Mouse (Mus musculus) v-Abl transformed pro-B cells (cell line): ENCODE results near the gene Cd200r3.

Experiments
- in situ Hi-C, 2 experiments: fragments of 400-800 bp; cut with MboI; formaldehyde crosslinking; loops; one replicate each; pipeline ENCODE4 v1.15.1; 2025; ENCODE audit not compliant: unreplicated experiment in 2 of 2

Cd200r3 gene

GRCm38 (mm10) chr16:44986029-44986428, 42.6 kb downstream of the Cd200r3 start:
- in situ Hi-C loops = no loop called here

DNA sequence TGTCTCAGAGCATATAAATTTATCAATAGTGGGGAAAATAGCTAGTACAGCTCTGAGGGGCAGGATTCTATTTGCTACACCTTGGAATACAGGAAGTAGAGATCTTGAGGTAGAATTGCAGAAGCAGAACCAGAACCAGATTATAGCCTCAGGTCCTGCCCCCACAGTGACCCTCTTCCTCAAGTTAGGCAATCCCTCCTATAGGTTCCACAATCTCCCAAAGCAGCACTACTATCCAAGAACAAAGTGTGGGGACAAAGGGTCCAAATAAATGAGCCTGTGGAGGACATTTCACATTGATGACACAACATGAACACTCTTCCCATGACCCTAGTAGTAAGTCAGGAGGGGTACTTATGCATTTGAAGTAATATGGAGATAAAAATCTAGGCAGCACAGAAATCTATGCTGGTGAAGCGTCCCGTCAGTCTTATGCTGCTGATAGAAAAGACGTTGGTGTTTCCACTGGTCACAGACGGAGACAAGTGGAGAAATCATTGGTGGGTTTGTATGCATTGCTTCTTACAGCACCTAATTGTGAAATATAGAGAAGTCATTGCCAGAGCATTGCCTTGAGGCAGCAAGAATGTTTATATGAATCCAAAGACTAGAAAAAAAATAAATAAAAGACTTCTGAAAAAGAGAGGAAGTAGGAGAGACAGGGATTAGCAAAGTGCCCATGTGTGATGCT, 45.3 kb downstream of the Cd200r3 start:
- in situ Hi-C loops = no loop called here

DNA sequence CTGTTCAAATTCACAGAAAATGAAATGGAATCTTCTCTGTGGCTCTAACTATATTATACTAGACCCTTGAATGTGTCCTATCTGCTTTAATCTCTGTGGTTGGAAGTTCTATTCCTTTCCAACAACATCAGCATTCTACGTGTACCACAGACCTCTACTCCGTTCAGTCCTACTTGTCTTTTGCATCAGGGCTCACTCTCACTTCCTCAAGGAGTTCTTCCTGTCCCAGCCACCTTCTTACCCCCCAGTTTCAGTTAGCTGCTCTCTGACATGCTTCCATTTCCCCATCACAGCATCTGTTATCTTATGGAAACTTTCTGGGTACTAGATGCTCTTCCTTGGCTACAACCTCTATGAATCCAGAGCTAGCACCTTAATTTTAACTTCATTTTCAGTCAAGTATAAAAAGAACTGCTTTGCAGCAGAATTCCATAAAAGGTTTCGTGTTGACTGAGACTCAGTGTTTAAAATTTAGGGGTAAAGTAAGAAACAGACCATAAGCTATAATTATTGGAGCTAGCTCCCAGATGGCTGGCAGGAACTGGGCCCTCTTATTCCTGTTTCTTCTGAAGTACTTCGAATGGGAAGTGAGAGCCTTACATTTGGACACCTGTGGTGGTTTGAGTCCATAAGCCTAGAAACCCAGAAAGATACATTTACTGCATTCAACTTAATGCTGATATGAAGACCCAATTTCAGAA, 50.0 kb downstream of the Cd200r3 start:
- in situ Hi-C loops = no loop called here

GRCm38 (mm10) chr16:44994206-44994953, 50.9 kb downstream of the Cd200r3 start:
- in situ Hi-C loops = no loop called here

GRCm38 (mm10) chr16:44995111-44995510, 51.6 kb downstream of the Cd200r3 start:
- in situ Hi-C loops = no loop called here

- in situ Hi-C loops = no loop called here
Measured at GRCm38 (mm10) chr16:44996701-44997100, 53.2 kb downstream of the Cd200r3 start.

DNA sequence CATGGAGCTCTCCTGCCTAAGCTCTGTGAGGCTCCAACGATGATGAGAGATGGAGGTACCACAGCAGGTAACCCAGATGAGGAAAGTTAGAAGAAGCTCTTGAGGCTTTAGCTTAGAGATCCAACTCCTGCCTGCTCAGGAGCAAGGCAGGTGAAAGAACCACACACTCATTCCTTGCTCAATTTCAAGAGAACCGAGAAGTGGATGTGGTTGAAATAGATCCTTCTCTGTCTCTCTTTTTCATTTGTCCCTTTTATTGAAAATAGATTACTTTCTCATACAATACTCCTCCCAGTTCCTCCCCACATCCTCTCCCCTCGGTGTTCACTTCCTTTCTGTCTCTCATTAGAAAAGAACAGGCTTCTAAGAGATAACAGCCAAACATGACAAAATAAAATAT, 56.1 kb downstream of the Cd200r3 start:
- in situ Hi-C loops = no loop called here

GRCm38 (mm10) chr16:45004443-45004842, 61.0 kb downstream of the Cd200r3 start:
- in situ Hi-C loops = no loop called here

DNA sequence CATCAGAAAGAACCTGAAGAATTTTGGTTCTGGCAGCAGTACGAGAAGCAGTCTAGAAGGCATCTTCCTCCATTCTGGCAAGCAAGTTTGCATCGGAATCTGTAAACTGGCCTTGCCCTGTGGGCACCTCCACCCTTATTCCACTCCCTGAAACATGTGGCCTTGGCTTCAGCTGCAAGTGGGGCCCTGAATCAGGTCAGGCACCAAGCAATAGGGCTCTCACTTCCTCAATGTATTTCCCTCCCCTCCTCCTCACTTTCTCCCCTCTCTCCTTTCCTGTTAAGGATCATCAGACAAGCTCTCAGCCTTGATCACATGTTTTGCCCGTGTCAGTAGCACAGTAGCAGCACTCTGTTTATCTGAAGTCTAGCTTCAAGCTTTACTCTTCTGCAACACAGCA, 61.8 kb downstream of the Cd200r3 start:
- in situ Hi-C loops = no loop called here

DNA sequence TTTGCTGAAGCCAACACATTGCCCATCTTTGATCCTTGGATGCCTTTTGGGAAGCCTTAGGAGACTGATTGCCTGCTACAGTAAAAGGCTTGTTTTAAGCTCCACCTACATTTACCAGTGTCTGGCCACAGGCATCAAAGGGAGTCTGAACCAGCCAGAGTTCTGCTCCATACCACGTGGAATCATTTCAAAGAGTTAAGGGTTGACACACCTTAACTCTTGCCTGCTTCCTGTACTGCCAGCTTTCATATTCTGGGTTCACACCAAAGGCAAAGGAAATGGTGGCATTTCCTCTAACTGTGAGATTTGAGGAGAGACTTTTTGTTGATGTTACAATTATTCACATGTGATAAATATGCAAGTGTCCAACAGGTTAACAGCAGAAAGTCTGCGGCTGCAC, 63.5 kb downstream of the Cd200r3 start:
- in situ Hi-C loops = no loop called here

GRCm38 (mm10) chr16:45007807-45008206, 64.3 kb downstream of the Cd200r3 start:
- in situ Hi-C loops = no loop called here

DNA sequence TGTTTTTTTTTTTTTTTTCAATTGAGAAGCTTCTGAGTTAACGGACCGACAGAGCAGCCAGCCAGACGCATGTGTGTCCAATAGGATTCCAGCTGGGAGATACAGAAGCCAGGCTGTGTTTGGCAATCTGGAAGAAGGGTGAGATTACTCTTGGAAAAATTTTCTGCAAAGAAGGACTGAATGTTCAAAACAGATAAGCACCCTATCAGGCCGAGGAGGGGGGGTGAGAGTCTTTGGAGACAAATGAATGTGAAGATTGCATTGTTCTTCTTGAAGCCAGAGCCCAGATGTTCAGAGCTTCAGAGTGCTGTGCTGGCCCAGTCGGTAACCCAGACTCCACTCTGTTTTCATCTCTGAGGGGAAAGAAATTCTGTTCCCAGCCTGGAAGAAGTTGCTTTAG, 66.2 kb downstream of the Cd200r3 start:
- in situ Hi-C loops = loop anchor here in 1 of 2 experiments (10.0 kb wide), 1 partner anchor 245 kb away; the partner anchor contains the start of gene Cd200r1

GRCm38 (mm10) chr16:45015591-45015990, 72.1 kb downstream of the Cd200r3 start:
- in situ Hi-C loops = loop anchor here in 1 of 2 experiments (10.0 kb wide), 1 partner anchor 251 kb away; the partner anchor contains the start of gene Cd200r1

GRCm38 (mm10) chr16:45016488-45016887, 73.0 kb downstream of the Cd200r3 start:
- in situ Hi-C loops = loop anchor here in 1 of 2 experiments (10.0 kb wide), 1 partner anchor 252 kb away; the partner anchor contains the start of gene Cd200r1

DNA sequence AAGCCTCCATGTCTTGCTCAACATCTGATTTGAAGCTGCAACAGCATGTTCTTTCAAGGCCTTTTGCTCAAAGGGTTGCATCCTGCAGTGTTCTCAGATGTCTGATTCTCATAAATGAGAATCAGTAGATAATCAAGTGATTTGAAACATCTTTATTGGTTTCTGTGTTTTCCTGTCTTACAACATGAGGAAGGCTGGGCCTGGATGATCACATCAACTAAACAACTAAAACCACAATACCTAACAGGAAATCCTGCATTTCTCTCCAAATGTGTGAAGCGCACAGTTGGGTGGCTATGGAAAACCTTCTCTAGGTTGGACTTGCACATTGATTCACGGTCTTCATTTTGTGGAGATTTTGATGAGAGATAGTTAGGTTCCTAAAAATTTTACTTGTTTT, 75.4 kb downstream of the Cd200r3 start:
- in situ Hi-C loops = loop anchor here in 1 of 2 experiments (10.0 kb wide), 1 partner anchor 254 kb away; the partner anchor contains the start of gene Cd200r1

- in situ Hi-C loops = loop anchor here in 1 of 2 experiments (10.0 kb wide), 3 partner anchors 255 to 535 kb away; partner anchors contain the start of genes Cd200r1 and Nepro
Measured at GRCm38 (mm10) chr16:45020055-45020454, 76.6 kb downstream of the Cd200r3 start.

- in situ Hi-C loops = loop anchor here in 1 of 2 experiments (10.0 kb wide), 3 partner anchors 256 to 536 kb away; partner anchors contain the start of genes Cd200r1 and Nepro
Measured at GRCm38 (mm10) chr16:45020669-45021309, 77.3 kb downstream of the Cd200r3 start.

- in situ Hi-C loops = loop anchor here in 1 of 2 experiments (10.0 kb wide), 3 partner anchors 257 to 537 kb away; partner anchors contain the start of genes Cd200r1 and Nepro
Measured at GRCm38 (mm10) chr16:45021443-45021842, 78.0 kb downstream of the Cd200r3 start.

DNA sequence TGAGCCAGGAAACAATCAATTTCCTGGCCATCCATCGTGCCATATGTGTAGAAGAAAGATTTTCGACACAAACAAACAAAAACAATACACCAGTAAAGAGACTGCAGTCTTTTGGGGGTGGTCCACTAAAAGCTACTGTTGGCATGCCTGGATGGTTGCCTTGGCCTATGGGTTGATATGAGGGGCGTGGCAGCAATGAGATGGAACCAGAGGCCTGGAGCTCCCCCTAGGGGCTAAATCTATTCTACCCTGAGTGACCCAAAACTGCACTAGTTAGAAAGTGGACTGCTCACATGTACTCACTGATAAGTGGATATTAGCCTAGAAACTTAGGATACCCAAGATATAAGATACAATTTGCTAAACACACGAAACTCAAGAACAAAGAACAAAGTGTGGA, 80.4 kb downstream of the Cd200r3 start:
- in situ Hi-C loops = loop anchor here in 1 of 2 experiments (10.0 kb wide), 3 partner anchors 259 to 539 kb away; partner anchors contain the start of genes Cd200r1 and Nepro

- in situ Hi-C loops = loop anchor here (5.0 to 10.0 kb wide), 4 partner anchors 261 to 543 kb away; partner anchors contain the start of genes Cd200r1 (in 1 of the 2) and Nepro (in 1 of the 2)
Measured at GRCm38 (mm10) chr16:45025321-45025720, 81.8 kb downstream of the Cd200r3 start.
